Mouse (Mus musculus) CH12.LX (cell line): ENCODE data around the gene Il2rb. TPM values are rescaled to one million over a fixed set of nuclear protein-coding genes. Genes with fewer than 3 reads are reported as not detected.

Experiments
- DNase-seq: peaks from one replicate; pipeline ENCODE4 v3.0.0-alpha.2; 2013; ENCODE audit errors: extremely low read depth
- H3K27ac ChIP-seq: 2 replicates; pipeline ENCODE4 v1.5.1; 2012; ENCODE audit warnings: low read depth, mild to moderate bottlenecking, control low read depth, moderate library complexity; ENCODE audit not compliant: insufficient read depth
- H3K27me3 ChIP-seq: replicated peaks from 2 replicates; pipeline ENCODE3; 2012; ENCODE audit warnings: inconsistent platforms
- H3K36me3 ChIP-seq, 2 experiments: replicated peaks in 1 of 2; 2 replicates each; pipeline versions ENCODE3 to v1.6.1; 2012; ENCODE audit warnings: inconsistent platforms in 1 of 2, low read length in 1 of 2, mild to moderate bottlenecking in 1 of 2, mixed read lengths in 1 of 2, moderate library complexity in 1 of 2; ENCODE audit not compliant: control insufficient read depth in 1 of 2, insufficient read depth in 1 of 2
- H3K4me1 ChIP-seq, 2 experiments: 2 replicates each; pipeline ENCODE4 v1.6.1; 2012; ENCODE audit warnings: inconsistent platforms in 1 of 2, moderate library complexity in 1 of 2; ENCODE audit not compliant: insufficient read depth in 2 of 2, control insufficient read depth in 1 of 2
- H3K4me2 ChIP-seq: 2 replicates; pipeline ENCODE4 v1.6.1; 2012; ENCODE audit warnings: low read depth, mild to moderate bottlenecking, control low read depth; ENCODE audit not compliant: poor library complexity, insufficient read depth, severe bottlenecking
- H3K4me3 ChIP-seq, 3 experiments: fragments of 150-350 bp in 1 of 3; sonication (generic) in 1 of 3; replicated peaks in 1 of 3; 2 replicates each; pipeline versions ENCODE3 to v1.5.1; 2011 to 2012; ENCODE audit warnings: low read depth in 2 of 3, low read length in 2 of 3, mild to moderate bottlenecking in 2 of 3, moderate library complexity in 2 of 3, control low read depth in 1 of 3, improper control_type of control experiment in 1 of 3, inconsistent platforms in 1 of 3, mixed read lengths in 1 of 3; ENCODE audit not compliant: poor library complexity in 1 of 3
- H3K79me2 ChIP-seq: replicated peaks from 2 replicates; pipeline ENCODE4 v1.6.1; 2012; ENCODE audit warnings: mild to moderate bottlenecking, moderate library complexity; ENCODE audit not compliant: control insufficient read depth, poor library complexity, insufficient read depth, severe bottlenecking; ENCODE audit errors: extremely low read depth
- H3K9ac ChIP-seq: 2 replicates; pipeline ENCODE4 v1.6.1; 2012; ENCODE audit warnings: low read depth, mild to moderate bottlenecking, control low read depth, moderate library complexity; ENCODE audit not compliant: insufficient read depth
- H3K9me3 ChIP-seq: replicated peaks from 2 replicates; pipeline ENCODE3; 2012; ENCODE audit warnings: low read length, inconsistent platforms, mixed read lengths
- CHD1 ChIP-seq: IDR thresholded peaks from 2 replicates; pipeline ENCODE4 v1.6.1; 2012; ENCODE audit warnings: low read depth, low read length, improper control_type of control experiment, inconsistent platforms
- CHD2 ChIP-seq: IDR thresholded peaks from 2 replicates; pipeline ENCODE4 v1.6.1; 2011; ENCODE audit warnings: low read length, improper control_type of control experiment
- HCFC1 ChIP-seq: IDR thresholded peaks from 2 replicates; pipeline ENCODE4 v1.6.1; 2012; ENCODE audit warnings: low read depth, mild to moderate bottlenecking, inconsistent platforms, low read length, improper control_type of control experiment
- JUND ChIP-seq: conservative IDR thresholded peaks from 2 replicates; pipeline ENCODE4 v1.6.1; 2011; ENCODE audit warnings: low read depth, low read length, improper control_type of control experiment
- KAT2A ChIP-seq: IDR thresholded peaks from 2 replicates; pipeline ENCODE4 v1.6.1; 2012; ENCODE audit warnings: low read length, improper control_type of control experiment, inconsistent platforms; ENCODE audit not compliant: insufficient replicate concordance
- MAFK ChIP-seq: IDR thresholded peaks from 2 replicates; pipeline ENCODE4 v1.6.1; 2011; ENCODE audit warnings: low read length, improper control_type of control experiment; ENCODE audit not compliant: insufficient replicate concordance
- MXI1 ChIP-seq: IDR thresholded peaks from 2 replicates; pipeline ENCODE4 v1.6.1; 2011; ENCODE audit warnings: mild to moderate bottlenecking, low read depth, low read length, improper control_type of control experiment
- PAX5 ChIP-seq: IDR thresholded peaks from 2 replicates; pipeline ENCODE4 v1.6.1; 2012; ENCODE audit warnings: low read length, inconsistent platforms, mixed read lengths
- POLR2A ChIP-seq: IDR thresholded peaks from 2 replicates; pipeline ENCODE4 v1.6.1; 2011; ENCODE audit warnings: low read depth, mild to moderate bottlenecking, improper control_type of control experiment, low read length
- RAD21 ChIP-seq: IDR thresholded peaks from 2 replicates; pipeline ENCODE4 v1.6.1; 2011; ENCODE audit warnings: low read depth, mild to moderate bottlenecking, low read length, improper control_type of control experiment, moderate library complexity
- RCOR1 ChIP-seq: conservative IDR thresholded peaks from 2 replicates; pipeline ENCODE4 v1.6.1; 2012; ENCODE audit warnings: low read depth, mild to moderate bottlenecking, inconsistent platforms, low read length, improper control_type of control experiment
- SIN3A ChIP-seq: IDR thresholded peaks from 2 replicates; pipeline ENCODE4 v1.6.1; 2012; ENCODE audit warnings: low read length, improper control_type of control experiment, inconsistent platforms
- SMC3 ChIP-seq: IDR thresholded peaks from 2 replicates; pipeline ENCODE4 v1.6.1; 2011; ENCODE audit warnings: low read depth, low read length, improper control_type of control experiment
- USF2 ChIP-seq: conservative IDR thresholded peaks from 2 replicates; pipeline ENCODE4 v1.6.1; 2011; ENCODE audit warnings: low read depth, low read length, improper control_type of control experiment
- ZC3H11A ChIP-seq: IDR thresholded peaks from 2 replicates; pipeline ENCODE4 v1.6.1; 2012; ENCODE audit warnings: low read depth, mild to moderate bottlenecking, inconsistent platforms, low read length, improper control_type of control experiment
- ZNF384 ChIP-seq: IDR thresholded peaks from 2 replicates; pipeline ENCODE4 v1.6.1; 2012; ENCODE audit warnings: low read depth, low read length, improper control_type of control experiment, inconsistent platforms
- dilution Hi-C: fragments of 300-500 bp; cut with MboI; formaldehyde crosslinking; loops from 2 replicates; pipeline ENCODE4 v1.14.3; 2020; ENCODE audit warnings: low sequenced_read_pairs; ENCODE audit not compliant: extremely low pct_unique_long_range_greater_than_20kb, extremely low pct_ligation_motif_present
- in situ Hi-C: fragments of 300-500 bp; cut with MboI; formaldehyde crosslinking; loops from 3 replicates; pipeline ENCODE4 v1.14.3; 2019; ENCODE audit warnings: low sequenced_read_pairs, low pct_ligation_motif_present, low pct_unique_long_range_greater_than_20kb, mixed read lengths
- polyA plus RNA-seq: library from polyadenylated mRNA; unstranded; fragments of >175 nt; gene quantifications from 2 replicates; pipeline ENCODE4 v1.2.1, GENCODE M21; 2012; ENCODE audit warnings: low read depth; ENCODE audit not compliant: insufficient read length
- total RNA-seq, 2 experiments: library from RNA; depleted of rRNA; stranded (reverse); fragments of 300-350 nt in 1 of 2; fragments of >200 nt in 1 of 2; gene quantifications; 2 replicates each; pipeline ENCODE4 v1.2.3; 2012 to 2014

The Il2rb gene
- total and polyA plus RNA-seq, 3 experiments = 31.2 to 60.0 (median 32.1) TPM

GRCm38 (mm10) chr15:78429871-78430622 is 65.0 kb downstream of the Il2rb start:
- H3K9ac ChIP-seq = no peak overlapping the region
- H3K9me3 ChIP-seq = peaks cover 8% of the 10 kb centered on the region
- no peaks in the 10 kb centered on the region for H3K36me3 ChIP-seq
- H3K27me3 ChIP-seq = peaks cover 17% of the 10 kb centered on the region
- dilution Hi-C loops (no loop called here), in situ Hi-C loops (loop anchor here (10.0 to 25.0 kb wide), 2 partner anchors 65 to 307 kb away; no protein-coding TSS in a partner anchor)
- TF ChIP-seq CHD1 (no peak), HCFC1 (no peak), ZC3H11A (no peak), KAT2A (no peak), ZNF384 (no peak), CHD2 (no peak), SMC3 (no peak), SIN3A (no peak), MAFK (no peak), JUND (no peak), MXI1 (no peak), RCOR1 (no peak), PAX5 (no peak), RAD21 (no peak), POLR2A (no peak), USF2 (no peak)
- no peak for DNase-seq
- H3K27ac ChIP-seq = no peak overlapping the region
- no peak overlapping the region for H3K4me3 ChIP-seq
- H3K4me2 ChIP-seq = no peak overlapping the region
- H3K4me1 ChIP-seq = peaks cover 8 to 36% of the 10 kb centered on the region in 2 experiments
- H3K79me2 ChIP-seq = no peaks in the 10 kb centered on the region

Other genes with a start within 250 kb of the Il2rb start
- gene Csf2rb2, start 189.6 kb downstream of the Il2rb start, total RNA-seq (2012; rRNA removed) = 15.6 and 21.6 TPM in 2 replicates
- gene Csf2rb2, start 189.6 kb downstream of the Il2rb start, total RNA-seq (2014; rRNA removed) = 9.9 and 14.8 TPM in 2 replicates
- gene Csf2rb2, start 189.6 kb downstream of the Il2rb start, polyA plus RNA-seq = 56.5 and 56.6 TPM in 2 replicates
- 146 and 179 TPM in 2 replicates for gene Csf2rb, start 169.5 kb downstream of the Il2rb start, total RNA-seq (2012; rRNA removed)
- gene Csf2rb, start 169.5 kb downstream of the Il2rb start, total RNA-seq (2014; rRNA removed) = 124 and 134 TPM in 2 replicates
- 222 and 269 TPM in 2 replicates for gene Csf2rb, start 169.5 kb downstream of the Il2rb start, polyA plus RNA-seq
- gene Tex33, start 99.4 kb downstream of the Il2rb start, total RNA-seq (2012; rRNA removed) = not detected in 2 replicates
- gene Tex33, start 99.4 kb downstream of the Il2rb start, total RNA-seq (2014; rRNA removed) = not detected in 2 replicates
- not detected in 2 replicates for gene Tex33, start 99.4 kb downstream of the Il2rb start, polyA plus RNA-seq
- 1.8 and 2.0 TPM in 2 replicates for gene Tst, start 89.4 kb downstream of the Il2rb start, total RNA-seq (2012; rRNA removed)
- gene Tst, start 89.4 kb downstream of the Il2rb start, total RNA-seq (2014; rRNA removed) = 0.66 and 0.67 TPM in 2 replicates
- 0.56 and 0.57 TPM in 2 replicates for gene Tst, start 89.4 kb downstream of the Il2rb start, polyA plus RNA-seq
- 33.0 and 46.3 TPM in 2 replicates for gene Mpst, start 88.9 kb downstream of the Il2rb start, total RNA-seq (2012; rRNA removed)
- gene Mpst, start 88.9 kb downstream of the Il2rb start, total RNA-seq (2014; rRNA removed) = 18.1 and 27.0 TPM in 2 replicates
- 21.5 and 24.4 TPM in 2 replicates for gene Mpst, start 88.9 kb downstream of the Il2rb start, polyA plus RNA-seq
- not detected in 2 replicates for gene Kctd17, start 66.7 kb downstream of the Il2rb start, total RNA-seq (2012; rRNA removed)
- gene Kctd17, start 66.7 kb downstream of the Il2rb start, total RNA-seq (2014; rRNA removed) = not detected in 2 replicates
- gene Kctd17, start 66.7 kb downstream of the Il2rb start, polyA plus RNA-seq = not detected in 2 replicates
- 0.08 and 0.34 TPM in 2 replicates for gene Tmprss6, start 26.6 kb downstream of the Il2rb start, total RNA-seq (2012; rRNA removed)
- 0.24 TPM in 2 replicates for gene Tmprss6, start 26.6 kb downstream of the Il2rb start, total RNA-seq (2014; rRNA removed)
- 0.54 and 0.70 TPM in 2 replicates for gene Tmprss6, start 26.6 kb downstream of the Il2rb start, polyA plus RNA-seq
- gene C1qtnf6, start 36.1 kb upstream of the Il2rb start, total RNA-seq (2012; rRNA removed) = 4.1 and 6.3 TPM in 2 replicates
- gene C1qtnf6, start 36.1 kb upstream of the Il2rb start, total RNA-seq (2014; rRNA removed) = 5.0 and 5.7 TPM in 2 replicates
- 27.7 and 28.1 TPM in 2 replicates for gene C1qtnf6, start 36.1 kb upstream of the Il2rb start, polyA plus RNA-seq
- not detected in 2 replicates for gene Sstr3, start 49.4 kb upstream of the Il2rb start, total RNA-seq (2012; rRNA removed)
- gene Sstr3, start 49.4 kb upstream of the Il2rb start, total RNA-seq (2014; rRNA removed) = not detected in 2 replicates
- gene Sstr3, start 49.4 kb upstream of the Il2rb start, polyA plus RNA-seq = 0.14 and 0.36 TPM in 2 replicates
- gene Rac2, start 77.5 kb upstream of the Il2rb start, total RNA-seq (2012; rRNA removed) = 314 and 453 TPM in 2 replicates
- gene Rac2, start 77.5 kb upstream of the Il2rb start, total RNA-seq (2014; rRNA removed) = 142 and 160 TPM in 2 replicates
- 883 and 942 TPM in 2 replicates for gene Rac2, start 77.5 kb upstream of the Il2rb start, polyA plus RNA-seq
- gene Cyth4, start 101.8 kb upstream of the Il2rb start, total RNA-seq (2012; rRNA removed) = 42.2 and 51.9 TPM in 2 replicates
- gene Cyth4, start 101.8 kb upstream of the Il2rb start, total RNA-seq (2014; rRNA removed) = 38.6 and 39.2 TPM in 2 replicates
- gene Cyth4, start 101.8 kb upstream of the Il2rb start, polyA plus RNA-seq = 75.3 and 80.5 TPM in 2 replicates
- not detected in 2 replicates for gene Elfn2, start 223.5 kb upstream of the Il2rb start, total RNA-seq (2012; rRNA removed)
- gene Elfn2, start 223.5 kb upstream of the Il2rb start, total RNA-seq (2014; rRNA removed) = not detected in 2 replicates
- 0.06 TPM in 1 of 2 replicates, not detected in the other for gene Elfn2, start 223.5 kb upstream of the Il2rb start, polyA plus RNA-seq